Mouse (Mus musculus) heart, embryonic 16.5 days (tissue): Measurements from ENCODE around the gene Slc25a15. TPM values are rescaled to one million over a fixed set of nuclear protein-coding genes. Genes with fewer than 3 reads are reported as not detected.

ENCODE experiments used
- ATAC-seq: fragments of 200-750 bp; cut with Nextera tagmentation; replicated peaks from 2 replicates; pipeline ENCODE4 v1.8.0; 2017; ENCODE audit warnings: moderate number of reproducible peaks; ENCODE audit not compliant: insufficient read depth, low FRiP score; ENCODE audit errors: extremely low read depth
- H3K27ac ChIP-seq: fragments of 300-500 bp; sonication (generic); 2 replicates; pipeline ENCODE4 v1.5.1; 2014; ENCODE audit warnings: mild to moderate bottlenecking, low read length, control low read depth, moderate library complexity
- H3K27me3 ChIP-seq: fragments of 300-500 bp; sonication (generic); 2 replicates; pipeline ENCODE4 v1.6.1; 2014; ENCODE audit warnings: low read length, mixed read lengths; ENCODE audit not compliant: control insufficient read depth, insufficient read depth
- H3K36me3 ChIP-seq: fragments of 300-500 bp; sonication (generic); 2 replicates; pipeline ENCODE4 v1.6.1; 2014; ENCODE audit not compliant: control insufficient read depth, insufficient read depth
- H3K4me1 ChIP-seq: fragments of 300-500 bp; sonication (generic); 2 replicates; pipeline ENCODE4 v1.6.1; 2014; ENCODE audit warnings: low read length, mixed read lengths; ENCODE audit not compliant: control insufficient read depth, insufficient read depth
- H3K4me2 ChIP-seq: fragments of 300-500 bp; sonication (generic); 2 replicates; pipeline ENCODE4 v1.6.1; 2014; ENCODE audit warnings: low read depth, mild to moderate bottlenecking, control low read depth, low read length
- H3K4me3 ChIP-seq: fragments of 300-500 bp; sonication (generic); 2 replicates; pipeline ENCODE4 v1.5.1; 2014; ENCODE audit warnings: mild to moderate bottlenecking, control low read depth, low read length
- H3K9ac ChIP-seq: fragments of 300-500 bp; sonication (generic); 2 replicates; pipeline ENCODE4 v1.6.1; 2014; ENCODE audit warnings: low read length, control low read depth
- H3K9me3 ChIP-seq: fragments of 300-500 bp; sonication (generic); replicated peaks from 2 replicates; pipeline ENCODE4 v1.6.1; 2016; ENCODE audit warnings: low read length; ENCODE audit not compliant: control insufficient read depth
- WGBS: fragments of 180-500 bp; shearing (Covaris S2); extraction: QIAGEN DNeasy Blood & Tissue Kit; methylation state at CpG from one replicate; pipeline ENCODE4 v1.1.7; 2014; 5-methylcytosine and 5-hydroxymethylcytosine counted together
- polyA plus RNA-seq: library from polyadenylated mRNA; unstranded; fragments of >200 nt; fragmentation: Nextera tagmentation; extraction: Ambion mirVana; gene quantifications from 2 replicates; pipeline ENCODE4 v1.2.1, GENCODE M21; 2015

Slc25a15 gene
- polyA plus RNA-seq, 1 experiment from 2014 or later, result 13.2 TPM

- Histone ChIP-seq H3K4me1 (0 out of 2 replicates have a peak, but pooled peaks cover 4% of the 10 kb centered on the region), H3K9ac (peak overlapping the region; percentile 90), H3K4me3 (peak overlapping the region; percentile 87), H3K27me3 (no peaks in the 10 kb centered on the region), H3K4me2 (peak overlapping the region; percentile 84), H3K9me3 (no peaks in the 10 kb centered on the region), H3K27ac (peak overlapping the region; percentile 81), H3K36me3 (0 out of 2 replicates have a peak, but pooled peaks cover 3% of the 10 kb centered on the region)
- WGBS, result 4% methylated on average over 13 of the region's 13 CpGs
- no peak; the same call in 1 of the 2 replicates for ATAC-seq
Observed at GRCm38 (mm10) chr8:22397811-22398141, 621 bp downstream of the Slc25a15 start.

DNA sequence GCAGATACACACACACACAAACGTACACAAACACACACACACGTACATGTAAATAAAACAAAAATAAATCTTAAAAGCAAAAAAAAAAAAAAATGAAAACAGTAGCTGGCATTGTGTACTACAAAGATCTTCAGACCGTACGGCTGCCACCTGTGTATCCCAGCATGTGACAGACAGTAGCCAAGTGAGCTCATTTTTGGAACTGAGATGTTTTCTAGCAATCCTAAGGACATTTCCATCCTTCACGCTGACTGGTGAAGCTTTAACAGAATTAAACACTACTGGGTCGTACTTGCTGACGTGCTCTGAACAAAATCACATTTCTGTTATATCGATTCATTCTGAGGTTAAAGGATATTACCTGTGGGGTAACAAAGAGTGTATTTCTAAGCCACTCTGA lies 3.1 kb downstream of the Slc25a15 start:
- ATAC-seq, result no peak
- no peak overlapping the region for H3K27ac ChIP-seq
- H3K36me3 ChIP-seq, result 0 out of 2 replicates have a peak, but pooled peaks cover 3% of the 10 kb centered on the region
- H3K27me3 ChIP-seq, result no peaks in the 10 kb centered on the region
- H3K4me1 ChIP-seq, result 0 out of 2 replicates have a peak, but pooled peaks cover 4% of the 10 kb centered on the region
- H3K4me2 ChIP-seq, result no peak overlapping the region
- no peak overlapping the region for H3K9ac ChIP-seq
- H3K9me3 ChIP-seq, result no peaks in the 10 kb centered on the region
- 94% methylated on average over 8 of the region's 8 CpGs for WGBS
- no peak overlapping the region for H3K4me3 ChIP-seq

- no peaks in the 10 kb centered on the region for H3K9me3 ChIP-seq
- no peak overlapping the region for H3K4me2 ChIP-seq
- H3K4me3 ChIP-seq, result no peak overlapping the region
- 0 out of 2 replicates have a peak, but pooled peaks cover 4% of the 10 kb centered on the region for H3K4me1 ChIP-seq
- no peaks in the 10 kb centered on the region for H3K27me3 ChIP-seq
- WGBS, result 67% methylated on average over 4 of the region's 4 CpGs
- H3K9ac ChIP-seq, result no peak overlapping the region
- H3K36me3 ChIP-seq, result peaks cover 8% of the 10 kb centered on the region
- ATAC-seq, result no peak
- H3K27ac ChIP-seq, result no peak overlapping the region
Observed at GRCm38 (mm10) chr8:22394471-22394870, 3.9 kb downstream of the Slc25a15 start.

- no peak for ATAC-seq
- Histone ChIP-seq H3K4me2 (no peak overlapping the region), H3K9me3 (no peaks in the 10 kb centered on the region), H3K36me3 (peaks cover 17% of the 10 kb centered on the region), H3K4me3 (no peak overlapping the region), H3K9ac (no peak overlapping the region), H3K4me1 (no peaks in the 10 kb centered on the region), H3K27ac (no peak overlapping the region), H3K27me3 (no peaks in the 10 kb centered on the region)
- 87% methylated on average over 8 of the region's 8 CpGs for WGBS
Observed at GRCm38 (mm10) chr8:22390766-22391463, 7.5 kb downstream of the Slc25a15 start.

DNA sequence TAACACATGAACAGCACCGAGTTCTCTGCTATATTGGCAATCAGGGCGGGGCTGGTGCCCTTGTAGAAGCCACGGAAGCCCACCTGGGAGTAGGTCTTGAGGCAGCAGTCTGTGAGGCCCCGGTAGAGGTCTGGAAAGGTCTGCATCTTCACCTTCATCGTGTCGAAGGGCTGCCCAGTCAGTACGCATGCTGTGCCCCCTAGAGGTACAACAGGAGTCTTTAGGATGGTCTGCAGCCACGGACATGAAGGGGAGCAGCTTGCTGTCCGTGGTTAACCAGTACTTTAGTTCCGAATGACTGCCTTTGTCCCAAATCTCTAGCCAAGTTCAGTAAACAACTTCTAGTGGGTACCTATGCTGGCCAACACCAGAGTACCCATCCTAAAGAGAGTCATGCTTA lies 8.5 kb downstream of the Slc25a15 start:
- no peak overlapping the region for H3K9ac ChIP-seq
- H3K4me3 ChIP-seq, result no peak overlapping the region
- H3K27me3 ChIP-seq, result no peaks in the 10 kb centered on the region
- H3K36me3 ChIP-seq, result peaks cover 17% of the 10 kb centered on the region
- no peak for ATAC-seq
- H3K4me1 ChIP-seq, result no peaks in the 10 kb centered on the region
- H3K4me2 ChIP-seq, result no peak overlapping the region
- WGBS, result 75% methylated on average over 10 of the region's 10 CpGs
- no peaks in the 10 kb centered on the region for H3K9me3 ChIP-seq
- H3K27ac ChIP-seq, result no peak overlapping the region

DNA sequence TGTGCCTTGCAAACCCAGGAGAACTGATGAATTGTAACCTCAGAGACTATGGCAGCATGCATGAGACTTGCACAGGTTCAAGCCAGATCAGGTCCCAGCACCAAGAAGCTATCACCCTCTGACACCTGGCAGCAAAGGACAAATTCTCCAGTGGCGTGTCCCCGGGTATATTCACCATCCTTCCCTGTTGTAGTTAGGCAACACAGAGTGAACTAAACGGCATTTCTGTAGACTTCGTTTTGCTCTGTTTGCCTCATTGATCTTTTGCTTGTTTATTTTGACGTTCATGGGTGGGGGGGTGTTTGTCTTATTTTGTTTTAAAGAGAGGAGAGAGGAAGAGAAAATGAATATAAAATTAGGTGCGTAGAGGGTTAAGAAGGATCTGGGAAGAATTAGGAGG lies 13.2 kb downstream of the Slc25a15 start:
- H3K9me3 ChIP-seq, result no peaks in the 10 kb centered on the region
- no peak overlapping the region for H3K4me3 ChIP-seq
- no peak overlapping the region for H3K9ac ChIP-seq
- no peak for ATAC-seq
- H3K36me3 ChIP-seq, result peaks cover 25% of the 10 kb centered on the region
- no peak overlapping the region for H3K27ac ChIP-seq
- 86% methylated on average over 6 of the region's 6 CpGs for WGBS
- H3K27me3 ChIP-seq, result no peaks in the 10 kb centered on the region
- H3K4me1 ChIP-seq, result no peaks in the 10 kb centered on the region
- no peak overlapping the region for H3K4me2 ChIP-seq

DNA sequence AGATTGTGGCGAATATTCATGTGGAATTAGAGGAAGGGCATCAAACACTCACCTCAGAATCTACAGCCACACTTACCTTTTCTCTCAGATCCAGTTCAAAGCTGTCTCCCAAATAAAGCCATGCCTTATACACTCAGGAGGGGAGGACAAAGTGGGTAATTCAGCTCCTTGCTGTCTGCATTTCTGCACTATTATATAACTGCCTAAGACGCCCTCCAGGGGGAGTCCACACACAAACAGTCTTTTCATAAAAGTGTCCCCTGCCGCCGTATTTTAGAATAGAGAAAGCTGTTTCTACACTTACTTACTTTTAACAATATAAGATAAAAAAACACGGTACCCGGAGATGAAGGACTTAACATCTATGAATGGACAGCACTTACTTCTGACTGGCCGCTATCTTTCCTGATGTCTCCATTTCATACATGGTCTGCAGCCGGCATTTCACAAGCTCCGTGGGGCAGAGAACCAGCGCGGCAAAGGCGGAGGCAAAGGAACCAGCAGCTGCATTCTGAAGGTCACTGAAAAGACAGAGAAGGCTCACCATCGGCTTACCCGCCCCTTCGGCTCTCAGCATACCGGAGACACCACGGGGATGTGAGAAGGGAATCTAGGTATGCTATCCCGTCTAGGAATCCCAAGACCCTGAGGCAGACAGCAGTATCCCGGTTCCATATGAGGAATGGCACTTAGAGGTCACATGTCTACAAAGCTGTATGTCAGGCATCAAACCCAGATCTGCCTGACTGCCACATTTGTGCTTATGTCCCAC lies 15.4 kb downstream of the Slc25a15 start:
- Histone ChIP-seq H3K9ac (no peak overlapping the region), H3K36me3 (peaks cover 10% of the 10 kb centered on the region), H3K4me1 (no peaks in the 10 kb centered on the region), H3K27ac (no peak overlapping the region), H3K27me3 (no peaks in the 10 kb centered on the region), H3K4me2 (0 out of 2 replicates have a peak overlapping the region, but pooled peaks have one; percentile 2), H3K9me3 (no peaks in the 10 kb centered on the region), H3K4me3 (no peak overlapping the region)
- no peak for ATAC-seq
- 71% methylated on average over 19 of the region's 19 CpGs for WGBS

GRCm38 (mm10) chr8:22380934-22381333 lies 17.5 kb downstream of the Slc25a15 start:
- H3K9me3 ChIP-seq, result no peaks in the 10 kb centered on the region
- no peak for ATAC-seq
- H3K4me1 ChIP-seq, result no peaks in the 10 kb centered on the region
- H3K27me3 ChIP-seq, result no peaks in the 10 kb centered on the region
- no peak overlapping the region for H3K27ac ChIP-seq
- H3K9ac ChIP-seq, result no peak overlapping the region
- 90% methylated on average over 11 of the region's 11 CpGs for WGBS
- no peak overlapping the region for H3K4me2 ChIP-seq
- H3K36me3 ChIP-seq, result peaks cover 10% of the 10 kb centered on the region
- H3K4me3 ChIP-seq, result no peak overlapping the region

DNA sequence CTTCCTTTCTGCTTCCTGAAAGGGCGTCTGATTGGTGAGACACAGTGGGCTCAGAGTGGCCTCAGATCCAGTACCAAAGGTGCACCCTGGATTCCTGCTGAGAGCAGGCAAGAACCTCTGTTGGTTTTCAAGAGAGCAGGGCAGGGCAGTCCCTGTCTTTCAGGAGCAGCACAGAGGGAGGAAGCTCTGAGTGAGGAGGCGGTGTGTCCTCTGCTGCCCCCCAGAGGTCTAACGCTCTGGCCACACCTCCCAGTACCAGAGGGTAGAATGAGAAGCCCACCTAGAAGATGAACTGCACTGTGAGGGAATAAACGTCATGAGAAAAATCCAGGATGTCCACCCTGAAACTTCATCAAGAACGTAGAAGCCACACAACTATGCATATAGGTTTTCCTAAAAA lies 21.5 kb downstream of the Slc25a15 start:
- Histone ChIP-seq H3K4me2 (no peak overlapping the region), H3K4me1 (no peaks in the 10 kb centered on the region), H3K9me3 (no peaks in the 10 kb centered on the region), H3K4me3 (no peak overlapping the region), H3K9ac (no peak overlapping the region), H3K27ac (no peak overlapping the region), H3K27me3 (no peaks in the 10 kb centered on the region), H3K36me3 (peaks cover 9% of the 10 kb centered on the region)
- peak; percentile 79 for ATAC-seq
- 46% methylated on average over 5 of the region's 5 CpGs for WGBS
